Mouse (Mus musculus) CH12.LX (cell line): Measurements from ENCODE around the gene Pck2. TPM values are rescaled to one million over a fixed set of nuclear protein-coding genes. Genes with fewer than 3 reads are reported as not detected.

Experiments used
- DNase-seq: peaks from one replicate; pipeline ENCODE4 v3.0.0-alpha.2; 2013; ENCODE audit errors: extremely low read depth
- H3K27ac ChIP-seq: 2 replicates; pipeline ENCODE4 v1.5.1; 2012; ENCODE audit warnings: low read depth, mild to moderate bottlenecking, control low read depth, moderate library complexity; ENCODE audit not compliant: insufficient read depth
- H3K27me3 ChIP-seq: replicated peaks from 2 replicates; pipeline ENCODE3; 2012; ENCODE audit warnings: inconsistent platforms
- H3K36me3 ChIP-seq, 2 experiments: replicated peaks in 1 of 2; 2 replicates each; pipeline versions ENCODE3 to v1.6.1; 2012; ENCODE audit warnings: inconsistent platforms in 1 of 2, low read length in 1 of 2, mild to moderate bottlenecking in 1 of 2, mixed read lengths in 1 of 2, moderate library complexity in 1 of 2; ENCODE audit not compliant: control insufficient read depth in 1 of 2, insufficient read depth in 1 of 2
- H3K4me1 ChIP-seq, 2 experiments: 2 replicates each; pipeline ENCODE4 v1.6.1; 2012; ENCODE audit warnings: inconsistent platforms in 1 of 2, moderate library complexity in 1 of 2; ENCODE audit not compliant: insufficient read depth in 2 of 2, control insufficient read depth in 1 of 2
- H3K4me2 ChIP-seq: 2 replicates; pipeline ENCODE4 v1.6.1; 2012; ENCODE audit warnings: low read depth, mild to moderate bottlenecking, control low read depth; ENCODE audit not compliant: poor library complexity, insufficient read depth, severe bottlenecking
- H3K4me3 ChIP-seq, 3 experiments: fragments of 150-350 bp in 1 of 3; sonication (generic) in 1 of 3; replicated peaks in 1 of 3; 2 replicates each; pipeline versions ENCODE3 to v1.5.1; 2011 to 2012; ENCODE audit warnings: low read depth in 2 of 3, low read length in 2 of 3, mild to moderate bottlenecking in 2 of 3, moderate library complexity in 2 of 3, control low read depth in 1 of 3, improper control_type of control experiment in 1 of 3, inconsistent platforms in 1 of 3, mixed read lengths in 1 of 3; ENCODE audit not compliant: poor library complexity in 1 of 3
- H3K79me2 ChIP-seq: replicated peaks from 2 replicates; pipeline ENCODE4 v1.6.1; 2012; ENCODE audit warnings: mild to moderate bottlenecking, moderate library complexity; ENCODE audit not compliant: control insufficient read depth, poor library complexity, insufficient read depth, severe bottlenecking; ENCODE audit errors: extremely low read depth
- H3K9ac ChIP-seq: 2 replicates; pipeline ENCODE4 v1.6.1; 2012; ENCODE audit warnings: low read depth, mild to moderate bottlenecking, control low read depth, moderate library complexity; ENCODE audit not compliant: insufficient read depth
- H3K9me3 ChIP-seq: replicated peaks from 2 replicates; pipeline ENCODE3; 2012; ENCODE audit warnings: low read length, inconsistent platforms, mixed read lengths
- BHLHE40 ChIP-seq: IDR thresholded peaks from 2 replicates; pipeline ENCODE4 v1.6.1; 2011; ENCODE audit warnings: mild to moderate bottlenecking, low read depth, low read length, improper control_type of control experiment
- CTCF ChIP-seq, 2 experiments: IDR thresholded peaks in 1 of 2; conservative IDR thresholded peaks in 1 of 2; 2 replicates each; pipeline ENCODE4 v1.5.1; 2011 to 2012; ENCODE audit warnings: low read depth in 2 of 2, low read length in 2 of 2, improper control_type of control experiment in 1 of 2, inconsistent platforms in 1 of 2, mild to moderate bottlenecking in 1 of 2, moderate library complexity in 1 of 2
- E2F4 ChIP-seq: IDR thresholded peaks from 2 replicates; pipeline ENCODE4 v1.6.1; 2011; ENCODE audit warnings: low read depth, low read length, improper control_type of control experiment; ENCODE audit not compliant: insufficient replicate concordance
- ELF1 ChIP-seq: IDR thresholded peaks from 2 replicates; pipeline ENCODE4 v1.6.1; 2014; ENCODE audit warnings: low read depth, mild to moderate bottlenecking, inconsistent platforms, low read length, improper control_type of control experiment
- EP300 ChIP-seq: IDR thresholded peaks from 2 replicates; pipeline ENCODE4 v1.6.1; 2011; ENCODE audit warnings: low read length, improper control_type of control experiment
- ETS1 ChIP-seq: conservative IDR thresholded peaks from 2 replicates; pipeline ENCODE4 v1.6.1; 2012; ENCODE audit warnings: low read depth, mild to moderate bottlenecking, inconsistent platforms, low read length, improper control_type of control experiment, moderate library complexity
- GABPA ChIP-seq: IDR thresholded peaks from 2 replicates; pipeline ENCODE4 v1.6.1; 2012; ENCODE audit warnings: low read depth, low read length, improper control_type of control experiment, inconsistent platforms; ENCODE audit not compliant: insufficient replicate concordance
- IRF4 ChIP-seq: IDR thresholded peaks from 2 replicates; pipeline ENCODE4 v1.6.1; 2014; ENCODE audit warnings: low read depth, mild to moderate bottlenecking, inconsistent platforms, low read length, improper control_type of control experiment
- JUN ChIP-seq: IDR thresholded peaks from 2 replicates; pipeline ENCODE4 v1.6.1; 2011; ENCODE audit warnings: low read depth, mild to moderate bottlenecking, low read length, improper control_type of control experiment, moderate library complexity; ENCODE audit not compliant: insufficient read depth
- JUND ChIP-seq: conservative IDR thresholded peaks from 2 replicates; pipeline ENCODE4 v1.6.1; 2011; ENCODE audit warnings: low read depth, low read length, improper control_type of control experiment
- KAT2A ChIP-seq: IDR thresholded peaks from 2 replicates; pipeline ENCODE4 v1.6.1; 2012; ENCODE audit warnings: low read length, improper control_type of control experiment, inconsistent platforms; ENCODE audit not compliant: insufficient replicate concordance
- MAFK ChIP-seq: IDR thresholded peaks from 2 replicates; pipeline ENCODE4 v1.6.1; 2011; ENCODE audit warnings: low read length, improper control_type of control experiment; ENCODE audit not compliant: insufficient replicate concordance
- MAX ChIP-seq: IDR thresholded peaks from 2 replicates; pipeline ENCODE4 v1.6.1; 2011; ENCODE audit warnings: low read length, improper control_type of control experiment
- MEF2A ChIP-seq: IDR thresholded peaks from 2 replicates; pipeline ENCODE4 v1.6.1; 2014; ENCODE audit warnings: low read depth, mild to moderate bottlenecking, inconsistent platforms, low read length, improper control_type of control experiment, borderline replicate concordance
- MXI1 ChIP-seq: IDR thresholded peaks from 2 replicates; pipeline ENCODE4 v1.6.1; 2011; ENCODE audit warnings: mild to moderate bottlenecking, low read depth, low read length, improper control_type of control experiment
- MYC ChIP-seq: IDR thresholded peaks from 2 replicates; pipeline ENCODE4 v1.6.1; 2011; ENCODE audit warnings: low read depth, mild to moderate bottlenecking, improper control_type of control experiment, low read length
- NRF1 ChIP-seq: IDR thresholded peaks from 2 replicates; pipeline ENCODE4 v1.6.1; 2014; ENCODE audit warnings: low read depth, mild to moderate bottlenecking, inconsistent platforms, low read length, improper control_type of control experiment, moderate library complexity
- PAX5 ChIP-seq: IDR thresholded peaks from 2 replicates; pipeline ENCODE4 v1.6.1; 2012; ENCODE audit warnings: low read length, inconsistent platforms, mixed read lengths
- POLR2A ChIP-seq: IDR thresholded peaks from 2 replicates; pipeline ENCODE4 v1.6.1; 2011; ENCODE audit warnings: low read depth, mild to moderate bottlenecking, improper control_type of control experiment, low read length
- POLR2AphosphoS2 ChIP-seq: IDR thresholded peaks from 2 replicates; pipeline ENCODE4 v1.6.1; 2011; ENCODE audit warnings: low read depth, low read length, improper control_type of control experiment
- RCOR1 ChIP-seq: conservative IDR thresholded peaks from 2 replicates; pipeline ENCODE4 v1.6.1; 2012; ENCODE audit warnings: low read depth, mild to moderate bottlenecking, inconsistent platforms, low read length, improper control_type of control experiment
- SIN3A ChIP-seq: IDR thresholded peaks from 2 replicates; pipeline ENCODE4 v1.6.1; 2012; ENCODE audit warnings: low read length, improper control_type of control experiment, inconsistent platforms
- SMC3 ChIP-seq: IDR thresholded peaks from 2 replicates; pipeline ENCODE4 v1.6.1; 2011; ENCODE audit warnings: low read depth, low read length, improper control_type of control experiment
- TBP ChIP-seq: conservative IDR thresholded peaks from 2 replicates; pipeline ENCODE4 v1.6.1; 2011; ENCODE audit warnings: low read depth, low read length, improper control_type of control experiment
- TCF12 ChIP-seq: IDR thresholded peaks from 2 replicates; pipeline ENCODE4 v1.6.1; 2014; ENCODE audit warnings: low read depth, mild to moderate bottlenecking, inconsistent platforms, low read length, improper control_type of control experiment
- UBTF ChIP-seq: IDR thresholded peaks from 2 replicates; pipeline ENCODE4 v1.6.1; 2012; ENCODE audit warnings: low read depth, mild to moderate bottlenecking, inconsistent platforms, low read length, improper control_type of control experiment, moderate library complexity
- USF1 ChIP-seq: IDR thresholded peaks from 2 replicates; pipeline ENCODE4 v1.6.1; 2014; ENCODE audit warnings: low read depth, mild to moderate bottlenecking, inconsistent platforms, low read length, improper control_type of control experiment
- USF2 ChIP-seq: conservative IDR thresholded peaks from 2 replicates; pipeline ENCODE4 v1.6.1; 2011; ENCODE audit warnings: low read depth, low read length, improper control_type of control experiment
- ZC3H11A ChIP-seq: IDR thresholded peaks from 2 replicates; pipeline ENCODE4 v1.6.1; 2012; ENCODE audit warnings: low read depth, mild to moderate bottlenecking, inconsistent platforms, low read length, improper control_type of control experiment
- ZKSCAN1 ChIP-seq: IDR thresholded peaks from 2 replicates; pipeline ENCODE4 v1.6.1; 2012; ENCODE audit warnings: low read depth, inconsistent platforms, low read length, improper control_type of control experiment, borderline replicate concordance
- ZNF384 ChIP-seq: IDR thresholded peaks from 2 replicates; pipeline ENCODE4 v1.6.1; 2012; ENCODE audit warnings: low read depth, low read length, improper control_type of control experiment, inconsistent platforms
- dilution Hi-C: fragments of 300-500 bp; cut with MboI; formaldehyde crosslinking; loops from 2 replicates; pipeline ENCODE4 v1.14.3; 2020; ENCODE audit warnings: low sequenced_read_pairs; ENCODE audit not compliant: extremely low pct_unique_long_range_greater_than_20kb, extremely low pct_ligation_motif_present
- in situ Hi-C: fragments of 300-500 bp; cut with MboI; formaldehyde crosslinking; loops from 3 replicates; pipeline ENCODE4 v1.14.3; 2019; ENCODE audit warnings: low sequenced_read_pairs, low pct_ligation_motif_present, low pct_unique_long_range_greater_than_20kb, mixed read lengths
- polyA plus RNA-seq: library from polyadenylated mRNA; unstranded; fragments of >175 nt; gene quantifications from 2 replicates; pipeline ENCODE4 v1.2.1, GENCODE M21; 2012; ENCODE audit warnings: low read depth; ENCODE audit not compliant: insufficient read length
- total RNA-seq, 2 experiments: library from RNA; depleted of rRNA; stranded (reverse); fragments of 300-350 nt in 1 of 2; fragments of >200 nt in 1 of 2; gene quantifications; 2 replicates each; pipeline ENCODE4 v1.2.3; 2012 to 2014

Pck2 gene
- total and polyA plus RNA-seq, 3 experiments: 120 to 286 (median 144) TPM

- Histone ChIP-seq H3K27ac (peak overlapping the region; percentile 97), H3K4me3 (peak overlapping the region; percentile 79 to 94 (median 91)), H3K9me3 (no peaks in the 10 kb centered on the region), H3K4me1 (peaks cover 8 to 64% of the 10 kb centered on the region in 2 experiments), H3K4me2 (peak overlapping the region; percentile 96), H3K79me2 (peaks cover 35% of the 10 kb centered on the region)
- no peak for DNase-seq
- dilution Hi-C loops: no loop called here
- TF ChIP-seq ELF1 (no peak), MAFK (no peak), TBP (no peak), SMC3 (no peak), TCF12 (no peak), SIN3A (no peak), RCOR1 (no peak), ZC3H11A (no peak), POLR2AphosphoS2 (no peak), ZKSCAN1 (no peak), E2F4 (no peak), UBTF (no peak), IRF4 (no peak), CTCF (conservative IDR thresholded peaks at IDR 0.05 in 1 of 2, IDR thresholded peaks at IDR 0.05 in 1 of 2; ENCODE audit: low read depth in 2 of 2, low read length in 2 of 2) (no peak), GABPA (no peak), USF1 (no peak), POLR2A (no peak), BHLHE40 (no peak), USF2 (no peak)
- TF ChIP-seq, all 38 proteins: peak for 0
- H3K36me3 ChIP-seq: peaks cover 22 to 45% of the 10 kb centered on the region in 2 experiments
- in situ Hi-C loops: no loop called here
- H3K9ac ChIP-seq: peak overlapping the region; percentile 89
- no peaks in the 10 kb centered on the region for H3K27me3 ChIP-seq
Observed at GRCm38 (mm10) chr14:55589271-55589670, 49.2 kb downstream of the Pck2 start.

- dilution Hi-C loops (no loop called here), in situ Hi-C loops (no loop called here)
- peaks cover 27 to 49% of the 10 kb centered on the region in 2 experiments for H3K36me3 ChIP-seq
- peaks cover 4 to 58% of the 10 kb centered on the region in 2 experiments for H3K4me1 ChIP-seq
- peaks cover 35% of the 10 kb centered on the region for H3K79me2 ChIP-seq
- peak overlapping the region; percentile 79 to 94 (median 91) for H3K4me3 ChIP-seq
- H3K9ac ChIP-seq: peak overlapping the region; percentile 89
- no peaks in the 10 kb centered on the region for H3K9me3 ChIP-seq
- peak overlapping the region; percentile 97 for H3K27ac ChIP-seq
- H3K27me3 ChIP-seq: no peaks in the 10 kb centered on the region
- peak; percentile 89 for DNase-seq
- H3K4me2 ChIP-seq: peak overlapping the region; percentile 96
- TF ChIP-seq JUN: no peak
- no peak; the same call in 1 of the 2 replicates for TF ChIP-seq JUND
- TF ChIP-seq UBTF: no peak
- peak; percentile 27; the same call in 1 of the 2 replicates for TF ChIP-seq SIN3A
- no peak for TF ChIP-seq USF1
- TF ChIP-seq KAT2A: no peak
- TF ChIP-seq TCF12: no peak; the same call in 1 of the 2 replicates
- peak; percentile 67 for TF ChIP-seq MEF2A
- TF ChIP-seq MYC: no peak
- no peak for TF ChIP-seq MAX
- TF ChIP-seq IRF4: 0 out of 2 replicates have a peak, but pooled peaks have one; percentile 10
- peak; percentile 49 for TF ChIP-seq EP300
- TF ChIP-seq ETS1: peak; percentile 54; the same call in 1 of the 2 replicates
- TF ChIP-seq ZC3H11A: no peak
- TF ChIP-seq MXI1: no peak; the same call in 1 of the 2 replicates
- no peak for TF ChIP-seq NRF1
- no peak for TF ChIP-seq PAX5
- 0 out of 2 replicates have a peak, but pooled peaks have one; percentile 16 for TF ChIP-seq ZNF384
- TF ChIP-seq RCOR1: no peak
- no peak for TF ChIP-seq ZKSCAN1
- TF ChIP-seq POLR2A: no peak
- TF ChIP-seq MAFK: peak; percentile 39; the same call in 1 of the 2 replicates
Observed at GRCm38 (mm10) chr14:55589771-55590448, 49.8 kb downstream of the Pck2 start.
